Mouse (Mus musculus) forebrain, embryonic 15.5 days (tissue): ENCODE data around the gene Anks1. TPM values are rescaled to one million over a fixed set of nuclear protein-coding genes. Genes with fewer than 3 reads are reported as not detected.

Experiments used
- ATAC-seq: fragments of 200-750 bp; cut with Nextera tagmentation; replicated peaks from 2 replicates; pipeline ENCODE4 v1.8.0; 2017; ENCODE audit warnings: mild to moderate bottlenecking, moderate TSS enrichment, moderate library complexity
- H3K27ac ChIP-seq: fragments of 300-500 bp; sonication (generic); replicated peaks from 2 replicates; pipeline ENCODE4 v1.5.1; 2015; ENCODE audit warnings: mild to moderate bottlenecking, inconsistent platforms
- H3K27me3 ChIP-seq: fragments of 300-500 bp; sonication (generic); 2 replicates; pipeline ENCODE4 v1.6.1; 2015; ENCODE audit warnings: inconsistent platforms
- H3K36me3 ChIP-seq: fragments of 300-500 bp; sonication (generic); 2 replicates; pipeline ENCODE4 v1.6.1; 2015; ENCODE audit warnings: mild to moderate bottlenecking, inconsistent platforms
- H3K4me1 ChIP-seq: fragments of 300-500 bp; sonication (generic); 2 replicates; pipeline ENCODE4 v1.6.1; 2015; ENCODE audit warnings: inconsistent platforms
- H3K4me2 ChIP-seq: fragments of 300-500 bp; sonication (generic); replicated peaks from 2 replicates; pipeline ENCODE4 v1.6.1; 2015; ENCODE audit warnings: mild to moderate bottlenecking, inconsistent platforms
- H3K4me3 ChIP-seq: fragments of 300-500 bp; sonication (generic); 2 replicates; pipeline ENCODE4 v1.5.1; 2015; ENCODE audit warnings: mild to moderate bottlenecking, inconsistent platforms
- H3K9ac ChIP-seq: fragments of 300-500 bp; sonication (generic); replicated peaks from 2 replicates; pipeline ENCODE4 v1.6.1; 2015; ENCODE audit warnings: mild to moderate bottlenecking, inconsistent platforms
- H3K9me3 ChIP-seq: fragments of 300-500 bp; sonication (generic); 2 replicates; pipeline ENCODE4 v1.6.1; 2016; ENCODE audit warnings: inconsistent platforms
- whole genome bisulfite sequencing: fragments of 180-500 bp; shearing (Covaris S2); methylation state at CpG from one replicate; pipeline ENCODE4 v1.1.7; 2015; ENCODE audit warnings: mixed read lengths; 5-methylcytosine and 5-hydroxymethylcytosine counted together
- polyA plus RNA-seq: library from polyadenylated mRNA; unstranded; fragments of >200 nt; fragmentation: Nextera tagmentation; extraction: Ambion mirVana; gene quantifications from 2 replicates; pipeline ENCODE4 v1.2.1, GENCODE M21; 2015

Anks1 gene
- polyA plus RNA-seq, 1 experiment from 2014 or later = 35.3 TPM

GRCm38 (mm10) chr17:28097308-28097707 is 188.2 kb downstream of the Anks1 start:
- H3K27me3 ChIP-seq = no peaks in the 10 kb centered on the region
- no peak overlapping the region for H3K4me2 ChIP-seq
- H3K9ac ChIP-seq = no peak overlapping the region
- no peak overlapping the region for H3K4me3 ChIP-seq
- no peak overlapping the region for H3K27ac ChIP-seq
- H3K9me3 ChIP-seq = 0 out of 2 replicates have a peak, but pooled peaks cover 2% of the 10 kb centered on the region
- no peaks in the 10 kb centered on the region for H3K36me3 ChIP-seq
- ATAC-seq = no peak
- WGBS = 87% methylated on average over 13 of the region's 13 CpGs
- H3K4me1 ChIP-seq = no peaks in the 10 kb centered on the region

- no peaks in the 10 kb centered on the region for H3K27me3 ChIP-seq
- no peak for ATAC-seq
- no peak overlapping the region for H3K4me2 ChIP-seq
- no peak overlapping the region for H3K4me3 ChIP-seq
- no peak overlapping the region for H3K9ac ChIP-seq
- H3K9me3 ChIP-seq = no peaks in the 10 kb centered on the region
- no peaks in the 10 kb centered on the region for H3K36me3 ChIP-seq
- 46% methylated on average over 3 of the region's 3 CpGs for WGBS
- H3K4me1 ChIP-seq = no peaks in the 10 kb centered on the region
- no peak overlapping the region for H3K27ac ChIP-seq
These were observed 190.0 kb downstream of the Anks1 start for GRCm38 (mm10) chr17:28099086-28099485.

- H3K27ac ChIP-seq = no peak overlapping the region
- no peak overlapping the region for H3K4me3 ChIP-seq
- ATAC-seq = no peak
- no peaks in the 10 kb centered on the region for H3K36me3 ChIP-seq
- H3K9ac ChIP-seq = no peak overlapping the region
- H3K27me3 ChIP-seq = no peaks in the 10 kb centered on the region
- H3K9me3 ChIP-seq = no peaks in the 10 kb centered on the region
- 82% methylated on average over 1 of the region's 1 CpGs for WGBS
- no peak overlapping the region for H3K4me2 ChIP-seq
- H3K4me1 ChIP-seq = no peaks in the 10 kb centered on the region
These were observed 191.6 kb downstream of the Anks1 start for GRCm38 (mm10) chr17:28100669-28101068.

GRCm38 (mm10) chr17:28101284-28101887 is 192.3 kb downstream of the Anks1 start:
- H3K4me3 ChIP-seq = no peak overlapping the region
- no peak overlapping the region for H3K27ac ChIP-seq
- H3K27me3 ChIP-seq = no peaks in the 10 kb centered on the region
- no peaks in the 10 kb centered on the region for H3K4me1 ChIP-seq
- 56% methylated on average over 12 of the region's 12 CpGs for WGBS
- no peak for ATAC-seq
- H3K9me3 ChIP-seq = no peaks in the 10 kb centered on the region
- no peak overlapping the region for H3K4me2 ChIP-seq
- H3K36me3 ChIP-seq = no peaks in the 10 kb centered on the region
- H3K9ac ChIP-seq = no peak overlapping the region

GRCm38 (mm10) chr17:28101902-28102319 is 192.8 kb downstream of the Anks1 start:
- H3K36me3 ChIP-seq = no peaks in the 10 kb centered on the region
- no peak overlapping the region for H3K4me3 ChIP-seq
- H3K27me3 ChIP-seq = no peaks in the 10 kb centered on the region
- ATAC-seq = no peak
- H3K9ac ChIP-seq = no peak overlapping the region
- H3K4me2 ChIP-seq = no peak overlapping the region
- H3K9me3 ChIP-seq = no peaks in the 10 kb centered on the region
- no peak overlapping the region for H3K27ac ChIP-seq
- WGBS = 9% methylated on average over 10 of the region's 10 CpGs
- H3K4me1 ChIP-seq = peaks cover under 1% of the 10 kb centered on the region; the same call in 1 of the 2 replicates

GRCm38 (mm10) chr17:28104416-28104815 is 195.3 kb downstream of the Anks1 start:
- Histone ChIP-seq H3K9ac (no peak overlapping the region), H3K27ac (no peak overlapping the region), H3K36me3 (no peaks in the 10 kb centered on the region), H3K4me1 (peaks cover 5% of the 10 kb centered on the region), H3K4me3 (no peak overlapping the region), H3K27me3 (no peaks in the 10 kb centered on the region), H3K4me2 (no peak overlapping the region), H3K9me3 (no peaks in the 10 kb centered on the region)
- ATAC-seq = no peak
- WGBS = 85% methylated on average over 6 of the region's 6 CpGs

GRCm38 (mm10) chr17:28106352-28106751 is 197.2 kb downstream of the Anks1 start:
- H3K27ac ChIP-seq = no peak overlapping the region
- no peaks in the 10 kb centered on the region for H3K27me3 ChIP-seq
- no peak for ATAC-seq
- H3K36me3 ChIP-seq = no peaks in the 10 kb centered on the region
- H3K4me1 ChIP-seq = peaks cover 5% of the 10 kb centered on the region
- whole genome bisulfite sequencing = 80% methylated on average over 6 of the region's 6 CpGs
- no peaks in the 10 kb centered on the region for H3K9me3 ChIP-seq
- no peak overlapping the region for H3K4me2 ChIP-seq
- H3K9ac ChIP-seq = no peak overlapping the region
- no peak overlapping the region for H3K4me3 ChIP-seq

GRCm38 (mm10) chr17:28107275-28107674 is 198.2 kb downstream of the Anks1 start:
- Histone ChIP-seq H3K27me3 (no peaks in the 10 kb centered on the region), H3K4me1 (peaks cover 5% of the 10 kb centered on the region), H3K4me3 (no peak overlapping the region), H3K27ac (no peak overlapping the region), H3K9me3 (no peaks in the 10 kb centered on the region), H3K36me3 (no peaks in the 10 kb centered on the region), H3K4me2 (no peak overlapping the region), H3K9ac (no peak overlapping the region)
- WGBS = 7% methylated on average over 14 of the region's 14 CpGs
- no peak for ATAC-seq

- no peaks in the 10 kb centered on the region for H3K9me3 ChIP-seq
- H3K36me3 ChIP-seq = no peaks in the 10 kb centered on the region
- no peak for ATAC-seq
- H3K9ac ChIP-seq = no peak overlapping the region
- WGBS = 89% methylated on average over 8 of the region's 8 CpGs
- no peaks in the 10 kb centered on the region for H3K27me3 ChIP-seq
- H3K4me3 ChIP-seq = no peak overlapping the region
- H3K27ac ChIP-seq = no peak overlapping the region
- no peak overlapping the region for H3K4me2 ChIP-seq
- H3K4me1 ChIP-seq = peaks cover 5% of the 10 kb centered on the region
These were observed 203.2 kb downstream of the Anks1 start for GRCm38 (mm10) chr17:28112266-28112665.

Other genes with a start within 250 kb of the Anks1 start
- 0.49 and 0.51 TPM in 2 replicates for gene Spdef, start 180.4 kb upstream of the Anks1 start, polyA plus RNA-seq
- 10.6 and 10.8 TPM in 2 replicates for gene D17Wsu92e, start 88.7 kb upstream of the Anks1 start, polyA plus RNA-seq
- gene Snrpc, start 71.2 kb upstream of the Anks1 start, polyA plus RNA-seq = 299 and 322 TPM in 2 replicates
- gene Uhrf1bp1, start 52.9 kb upstream of the Anks1 start, polyA plus RNA-seq = 5.2 and 5.3 TPM in 2 replicates
- 71.7 and 73.2 TPM in 2 replicates for gene Taf11, start 538 bp downstream of the Anks1 start, polyA plus RNA-seq
- gene Tcp11, start 171.3 kb downstream of the Anks1 start, polyA plus RNA-seq = 1.7 and 1.8 TPM in 2 replicates
- 3.9 and 4.2 TPM in 2 replicates for gene Scube3, start 232.8 kb downstream of the Anks1 start, polyA plus RNA-seq